Mouse (Mus musculus): Measurements from ENCODE around the gene Apopt1. TPM values are rescaled to one million over a fixed set of nuclear protein-coding genes. Genes with fewer than 3 reads are reported as not detected.
A peak's percentile ranks its signal among the peaks of the same experiment; 100 is the strongest.

The Apopt1 gene
- polyA plus RNA-seq, 1 experiment: 53.8 TPM

- DNase-seq (ENCODE audit: extremely low spot score in 1 of 2, low spot score in 1 of 2): no peak
These were observed 53.5 kb downstream of the Apopt1 start for GRCm38 (mm10) chr12:111766313-111767236.

- DNase-seq (ENCODE audit: extremely low spot score in 1 of 2, low spot score in 1 of 2): no peak
These were observed 55.4 kb downstream of the Apopt1 start for GRCm38 (mm10) chr12:111768322-111768928.

- DNase-seq (ENCODE audit: extremely low spot score in 1 of 2, low spot score in 1 of 2): peak in 1 of 2 experiments; percentile 50
These were observed 56.2 kb downstream of the Apopt1 start for GRCm38 (mm10) chr12:111769306-111769705.

- no peak for DNase-seq (ENCODE audit: extremely low spot score in 1 of 2, low spot score in 1 of 2)
These were observed 56.9 kb downstream of the Apopt1 start for GRCm38 (mm10) chr12:111769816-111770577.

- DNase-seq (ENCODE audit: extremely low spot score in 1 of 2, low spot score in 1 of 2): no peak
These were observed 57.6 kb downstream of the Apopt1 start for GRCm38 (mm10) chr12:111770651-111771050.

GRCm38 (mm10) chr12:111774156-111774555 is 61.1 kb downstream of the Apopt1 start:
- no peak for DNase-seq (ENCODE audit: extremely low spot score in 1 of 2, low spot score in 1 of 2)

- DNase-seq (ENCODE audit: extremely low spot score in 1 of 2, low spot score in 1 of 2): no peak
These were observed 61.8 kb downstream of the Apopt1 start for GRCm38 (mm10) chr12:111774845-111775244.

GRCm38 (mm10) chr12:111777919-111778318 is 64.9 kb downstream of the Apopt1 start:
- DNase-seq (ENCODE audit: extremely low spot score in 1 of 2, low spot score in 1 of 2): no peak

- no peak for DNase-seq (ENCODE audit: extremely low spot score in 1 of 2, low spot score in 1 of 2)
These were observed 66.5 kb downstream of the Apopt1 start for GRCm38 (mm10) chr12:111779544-111779943.

- no peak for DNase-seq (ENCODE audit: extremely low spot score in 1 of 2, low spot score in 1 of 2)
These were observed 72.1 kb downstream of the Apopt1 start for GRCm38 (mm10) chr12:111785174-111785573.

GRCm38 (mm10) chr12:111787015-111787414 is 74.0 kb downstream of the Apopt1 start:
- DNase-seq (ENCODE audit: extremely low spot score in 1 of 2, low spot score in 1 of 2): no peak

- no peak for DNase-seq (ENCODE audit: extremely low spot score in 1 of 2, low spot score in 1 of 2)
These were observed 77.0 kb downstream of the Apopt1 start for GRCm38 (mm10) chr12:111790090-111790489.

- DNase-seq (ENCODE audit: extremely low spot score in 1 of 2, low spot score in 1 of 2): no peak
These were observed 77.6 kb downstream of the Apopt1 start for GRCm38 (mm10) chr12:111790631-111791030.

GRCm38 (mm10) chr12:111791474-111792104 is 78.5 kb downstream of the Apopt1 start:
- DNase-seq (ENCODE audit: extremely low spot score in 1 of 2, low spot score in 1 of 2): no peak

- peak in 1 of 2 experiments; percentile 66 for DNase-seq (ENCODE audit: extremely low spot score in 1 of 2, low spot score in 1 of 2)
These were observed 81.0 kb downstream of the Apopt1 start for GRCm38 (mm10) chr12:111794102-111794501.

GRCm38 (mm10) chr12:111794526-111795179 is 81.6 kb downstream of the Apopt1 start:
- no peak for DNase-seq (ENCODE audit: extremely low spot score in 1 of 2, low spot score in 1 of 2)

- DNase-seq (ENCODE audit: extremely low spot score in 1 of 2, low spot score in 1 of 2): no peak
These were observed 82.3 kb downstream of the Apopt1 start for GRCm38 (mm10) chr12:111795180-111795895.

GRCm38 (mm10) chr12:111797251-111797650 is 84.2 kb downstream of the Apopt1 start:
- DNase-seq (ENCODE audit: extremely low spot score in 1 of 2, low spot score in 1 of 2): no peak

- no peak for DNase-seq (ENCODE audit: extremely low spot score in 1 of 2, low spot score in 1 of 2)
These were observed 85.4 kb downstream of the Apopt1 start for GRCm38 (mm10) chr12:111798493-111798892.

Data from frontal cortex, adult 2 months (tissue).